Mouse (Mus musculus): ENCODE measurements around the gene Ccdc51. TPM values are rescaled to one million over a fixed set of nuclear protein-coding genes. Genes with fewer than 3 reads are reported as not detected.
A peak's percentile ranks its signal among the peaks of the same experiment; 100 is the strongest.

Ccdc51 gene
- total and polyA plus RNA-seq, 2 experiments: 7.2 to 7.5 TPM

GRCm38 (mm10) chr9:109119571-109119970 lies 37.3 kb downstream of the Ccdc51 start:
- no peak overlapping the region for H3K9ac ChIP-seq (ENCODE audit: low read depth, low read length)
- no peak for TF ChIP-seq CTCF (IDR thresholded peaks at IDR 0.05; ENCODE audit: low read depth, low read length)
- no peak overlapping the region for H3K4me3 ChIP-seq (ENCODE audit: insufficient read depth, low read depth, low read length)
- 50% methylated on average over 9 of the region's 9 CpGs for WGBS
- no peak overlapping the region for H3K27ac ChIP-seq (replicated peaks; ENCODE audit: insufficient read depth, low read depth, low read length)
- no peaks in the 10 kb centered on the region for H3K79me2 ChIP-seq (ENCODE audit: control insufficient read depth, insufficient read depth, low read length)
- H3K27me3 ChIP-seq (ENCODE audit: control insufficient read depth, insufficient read depth, low read length): no peaks in the 10 kb centered on the region
- no peak for DNase-seq (ENCODE audit: extremely low read depth, low read depth, low spot score)
- H3K36me3 ChIP-seq (ENCODE audit: control insufficient read depth, insufficient read depth, low read length): peaks cover 11% of the 10 kb centered on the region; the same call in 1 of the 2 replicates
- peaks cover 6% of the 10 kb centered on the region; the same call in 1 of the 2 replicates for H3K4me1 ChIP-seq (ENCODE audit: control insufficient read depth, insufficient read depth, low read length)

GRCm38 (mm10) chr9:109120956-109121355 lies 38.7 kb downstream of the Ccdc51 start:
- H3K27ac ChIP-seq (replicated peaks; ENCODE audit: insufficient read depth, low read depth, low read length): no peak overlapping the region
- H3K36me3 ChIP-seq (ENCODE audit: control insufficient read depth, insufficient read depth, low read length): peaks cover 5% of the 10 kb centered on the region; the same call in 1 of the 2 replicates
- no peak for DNase-seq (ENCODE audit: extremely low read depth, low read depth, low spot score)
- WGBS: 88% methylated on average over 6 of the region's 6 CpGs
- no peak overlapping the region for H3K4me3 ChIP-seq (ENCODE audit: insufficient read depth, low read depth, low read length)
- peaks cover 5% of the 10 kb centered on the region for H3K4me1 ChIP-seq (ENCODE audit: control insufficient read depth, insufficient read depth, low read length)
- H3K9ac ChIP-seq (ENCODE audit: low read depth, low read length): no peak overlapping the region
- TF ChIP-seq CTCF (IDR thresholded peaks at IDR 0.05; ENCODE audit: low read depth, low read length) (no peak), POLR2A (IDR thresholded peaks at IDR 0.05; ENCODE audit: extremely low read depth, insufficient read depth, low read length) (no peak)
- no peaks in the 10 kb centered on the region for H3K27me3 ChIP-seq (ENCODE audit: control insufficient read depth, insufficient read depth, low read length)
- H3K79me2 ChIP-seq (ENCODE audit: control insufficient read depth, insufficient read depth, low read length): no peaks in the 10 kb centered on the region

- TF ChIP-seq POLR2A (IDR thresholded peaks at IDR 0.05; ENCODE audit: extremely low read depth, insufficient read depth, low read length) (no peak), CTCF (IDR thresholded peaks at IDR 0.05; ENCODE audit: low read depth, low read length) (0 out of 2 replicates have a peak, but pooled peaks have one; percentile 17)
- WGBS: 51% methylated on average over 2 of the region's 2 CpGs
- DNase-seq (ENCODE audit: extremely low read depth, low read depth, low spot score): peak; percentile 44
- Histone ChIP-seq H3K27me3 (ENCODE audit: control insufficient read depth, insufficient read depth, low read length) (no peaks in the 10 kb centered on the region), H3K9ac (ENCODE audit: low read depth, low read length) (no peak overlapping the region), H3K4me3 (ENCODE audit: insufficient read depth, low read depth, low read length) (no peak overlapping the region), H3K79me2 (ENCODE audit: control insufficient read depth, insufficient read depth, low read length) (no peaks in the 10 kb centered on the region), H3K27ac (replicated peaks; ENCODE audit: insufficient read depth, low read depth, low read length) (no peak overlapping the region), H3K36me3 (ENCODE audit: control insufficient read depth, insufficient read depth, low read length) (peaks cover 2% of the 10 kb centered on the region; the same call in 1 of the 2 replicates), H3K4me1 (ENCODE audit: control insufficient read depth, insufficient read depth, low read length) (peaks cover 5% of the 10 kb centered on the region)
Observed at GRCm38 (mm10) chr9:109122553-109123085, 40.3 kb downstream of the Ccdc51 start.

GRCm38 (mm10) chr9:109123266-109123665 lies 41.0 kb downstream of the Ccdc51 start:
- Histone ChIP-seq H3K4me1 (ENCODE audit: control insufficient read depth, insufficient read depth, low read length) (peaks cover 5% of the 10 kb centered on the region), H3K27ac (replicated peaks; ENCODE audit: insufficient read depth, low read depth, low read length) (no peak overlapping the region), H3K27me3 (ENCODE audit: control insufficient read depth, insufficient read depth, low read length) (no peaks in the 10 kb centered on the region), H3K36me3 (ENCODE audit: control insufficient read depth, insufficient read depth, low read length) (no peaks in the 10 kb centered on the region), H3K4me3 (ENCODE audit: insufficient read depth, low read depth, low read length) (no peak overlapping the region), H3K9ac (ENCODE audit: low read depth, low read length) (no peak overlapping the region), H3K79me2 (ENCODE audit: control insufficient read depth, insufficient read depth, low read length) (no peaks in the 10 kb centered on the region)
- TF ChIP-seq CTCF (IDR thresholded peaks at IDR 0.05; ENCODE audit: low read depth, low read length) (no peak), POLR2A (IDR thresholded peaks at IDR 0.05; ENCODE audit: extremely low read depth, insufficient read depth, low read length) (no peak)
- DNase-seq (ENCODE audit: extremely low read depth, low read depth, low spot score): no peak
- WGBS: 41% methylated on average over 6 of the region's 6 CpGs

- Histone ChIP-seq H3K79me2 (ENCODE audit: control insufficient read depth, insufficient read depth, low read length) (no peaks in the 10 kb centered on the region), H3K9ac (ENCODE audit: low read depth, low read length) (no peak overlapping the region), H3K27ac (replicated peaks; ENCODE audit: insufficient read depth, low read depth, low read length) (no peak overlapping the region), H3K36me3 (ENCODE audit: control insufficient read depth, insufficient read depth, low read length) (no peaks in the 10 kb centered on the region), H3K4me1 (ENCODE audit: control insufficient read depth, insufficient read depth, low read length) (peaks cover 1% of the 10 kb centered on the region; the same call in 1 of the 2 replicates), H3K27me3 (ENCODE audit: control insufficient read depth, insufficient read depth, low read length) (no peaks in the 10 kb centered on the region), H3K4me3 (ENCODE audit: insufficient read depth, low read depth, low read length) (no peak overlapping the region)
- TF ChIP-seq CTCF (IDR thresholded peaks at IDR 0.05; ENCODE audit: low read depth, low read length): no peak
- no peak for TF ChIP-seq POLR2A (IDR thresholded peaks at IDR 0.05; ENCODE audit: extremely low read depth, insufficient read depth, low read length)
- no peak for DNase-seq (ENCODE audit: extremely low read depth, low read depth, low spot score)
- WGBS: 90% methylated on average over 3 of the region's 3 CpGs
Observed at GRCm38 (mm10) chr9:109124164-109124563, 41.9 kb downstream of the Ccdc51 start.

- no peak overlapping the region for H3K27ac ChIP-seq (replicated peaks; ENCODE audit: insufficient read depth, low read depth, low read length)
- H3K27me3 ChIP-seq (ENCODE audit: control insufficient read depth, insufficient read depth, low read length): no peaks in the 10 kb centered on the region
- WGBS: 9% methylated on average over 2 of the region's 2 CpGs
- no peaks in the 10 kb centered on the region for H3K79me2 ChIP-seq (ENCODE audit: control insufficient read depth, insufficient read depth, low read length)
- TF ChIP-seq POLR2A (IDR thresholded peaks at IDR 0.05; ENCODE audit: extremely low read depth, insufficient read depth, low read length) (no peak), CTCF (IDR thresholded peaks at IDR 0.05; ENCODE audit: low read depth, low read length) (no peak)
- H3K36me3 ChIP-seq (ENCODE audit: control insufficient read depth, insufficient read depth, low read length): no peaks in the 10 kb centered on the region
- no peak overlapping the region for H3K4me3 ChIP-seq (ENCODE audit: insufficient read depth, low read depth, low read length)
- no peak overlapping the region for H3K9ac ChIP-seq (ENCODE audit: low read depth, low read length)
- H3K4me1 ChIP-seq (ENCODE audit: control insufficient read depth, insufficient read depth, low read length): peaks cover 1% of the 10 kb centered on the region; the same call in 1 of the 2 replicates
- peak; percentile 60 for DNase-seq (ENCODE audit: extremely low read depth, low read depth, low spot score)
Observed at GRCm38 (mm10) chr9:109125043-109125442, 42.8 kb downstream of the Ccdc51 start.

Measured in liver, adult 2 months (tissue).